Mouse (Mus musculus) heart, postnatal 0 days (tissue): ENCODE measurements at regions not wholly inside any gene's neighbourhood (a gene's known extent, or its start where the extent isn't known, plus 50 kb on each side); places are given as distances from the start of the nearest gene placed in this dataset.

Experiments used
- CTCF ChIP-seq: IDR thresholded peaks from 2 replicates; pipeline ENCODE4 v1.5.1; 2016; ENCODE audit warnings: antibody characterized with exemption, control low read depth, low read depth
- EP300 ChIP-seq: IDR thresholded peaks from 2 replicates; pipeline ENCODE4 v1.6.1; 2016; ENCODE audit warnings: antibody characterized with exemption, low read depth

GRCm38 (mm10) chr11:92405818-92406217 lies 692.0 kb upstream of the Car10 start:
- peak; percentile 41 for TF ChIP-seq CTCF
- TF ChIP-seq EP300 = no peak
